Mouse (Mus musculus) MEL (cell line): ENCODE results near the gene Brsk1.

Source experiments
- CHD2 ChIP-seq: IDR thresholded peaks from 2 replicates; pipeline ENCODE4 v1.6.1; 2011; ENCODE audit warnings: low read length, improper control_type of control experiment
- CTCF ChIP-seq, 3 experiments: IDR thresholded peaks in 2 of 3; conservative IDR thresholded peaks in 1 of 3; 2 replicates each; pipeline ENCODE4 v1.5.1; 2011 to 2012; ENCODE audit warnings: low read length in 3 of 3, low read depth in 2 of 3, mild to moderate bottlenecking in 2 of 3, improper control_type of control experiment in 1 of 3, inconsistent platforms in 1 of 3, mixed read lengths in 1 of 3, moderate library complexity in 1 of 3; ENCODE audit not compliant: control insufficient read depth in 1 of 3, insufficient read depth in 1 of 3, poor library complexity in 1 of 3, severe bottlenecking in 1 of 3
- EP300 ChIP-seq, 2 experiments: IDR thresholded peaks; 2 replicates each; pipeline ENCODE4 v1.6.1; 2011; ENCODE audit warnings: improper control_type of control experiment in 2 of 2, low read length in 2 of 2, low read depth in 1 of 2, mild to moderate bottlenecking in 1 of 2
- ETS1 ChIP-seq: IDR thresholded peaks from 2 replicates; pipeline ENCODE4 v1.6.1; 2012; ENCODE audit warnings: low read depth, mild to moderate bottlenecking, inconsistent platforms, low read length, improper control_type of control experiment, moderate library complexity
- POLR2A ChIP-seq, 2 experiments: IDR thresholded peaks; 2 replicates each; pipeline ENCODE4 v1.6.1; 2011 to 2012; ENCODE audit warnings: low read length in 2 of 2, mild to moderate bottlenecking in 2 of 2, control low read depth in 1 of 2, improper control_type of control experiment in 1 of 2, low read depth in 1 of 2, moderate library complexity in 1 of 2; ENCODE audit not compliant: control insufficient read depth in 1 of 2, insufficient read depth in 1 of 2, poor library complexity in 1 of 2
- RAD21 ChIP-seq: IDR thresholded peaks from 2 replicates; pipeline ENCODE4 v1.6.1; 2011; ENCODE audit warnings: mild to moderate bottlenecking, low read depth, low read length, improper control_type of control experiment
- ZC3H11A ChIP-seq: IDR thresholded peaks from 2 replicates; pipeline ENCODE4 v1.6.1; 2012; ENCODE audit warnings: low read depth, mild to moderate bottlenecking, inconsistent platforms, low read length, improper control_type of control experiment
- ZNF384 ChIP-seq: IDR thresholded peaks from 2 replicates; pipeline ENCODE4 v1.6.1; 2012; ENCODE audit warnings: low read depth, mild to moderate bottlenecking, inconsistent platforms, low read length, improper control_type of control experiment

DNA sequence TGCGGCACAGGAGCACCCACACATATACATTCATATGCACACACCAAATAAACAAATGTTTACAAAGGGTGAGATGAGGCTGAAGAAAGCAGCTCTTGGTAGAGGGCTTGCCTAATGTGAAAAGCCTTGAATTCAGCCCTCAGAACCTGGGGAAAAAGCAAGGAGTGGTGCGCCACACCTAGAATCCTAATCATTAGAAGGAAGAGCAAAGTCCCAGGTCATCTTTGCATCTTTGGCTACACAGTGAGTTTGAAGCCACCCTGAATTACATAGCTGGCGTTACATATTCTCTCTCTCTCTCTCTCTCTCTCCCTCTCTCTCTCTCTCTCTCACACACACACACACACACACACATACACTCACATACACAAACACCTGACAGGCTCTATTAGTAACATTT is 28.9 kb downstream of the Brsk1 start:
- TF ChIP-seq ZC3H11A (no peak), CTCF (IDR thresholded peaks at IDR 0.05 in 2 of 3, conservative IDR thresholded peaks at IDR 0.05 in 1 of 3; ENCODE audit: control insufficient read depth in 1 of 3, insufficient read depth in 1 of 3, low read depth in 2 of 3, low read length in 3 of 3, poor library complexity in 1 of 3, severe bottlenecking in 1 of 3) (no peak), POLR2A (IDR thresholded peaks at IDR 0.05; ENCODE audit: control insufficient read depth in 1 of 2, insufficient read depth in 1 of 2, low read depth in 1 of 2, low read length in 2 of 2, poor library complexity in 1 of 2) (no peak), ZNF384 (no peak), ETS1 (no peak), EP300 (IDR thresholded peaks at IDR 0.05; ENCODE audit: low read depth in 1 of 2, low read length in 2 of 2) (no peak), CHD2 (no peak), RAD21 (no peak)
